Mouse (Mus musculus) Patski (cell line): ENCODE results near the gene Slc25a47. TPM values are rescaled to one million over a fixed set of nuclear protein-coding genes. Genes with fewer than 3 reads are reported as not detected.

Experiments used
- ATAC-seq: fragments of 100-300 bp; one replicate; pipeline ENCODE4 v1.8.0; 2021
- CTCF ChIA-PET: fragments of 350-600 bp; sonication (Branson Sonifier 250); formaldehyde crosslinking; loops from one replicate; lab custom pipeline; 2022; ENCODE audit warnings: inconsistent platforms; lab: Charles Lee
- POLR2A ChIA-PET: fragments of 350-600 bp; sonication (Branson Sonifier 250); formaldehyde crosslinking; loops from one replicate; lab custom pipeline; 2022; ENCODE audit warnings: antibody characterized with exemption, inconsistent platforms; lab: Charles Lee
- DNase-seq: peaks from one replicate; pipeline ENCODE4 v3.0.0-alpha.2; 2011; ENCODE audit warnings: low read depth, low spot score
- H3K27me3 ChIP-seq: fragments of 371-371 bp; one replicate; pipeline ENCODE4 v1.5.1; 2021
- CTCF ChIP-seq: fragments of 100-300 bp; IDR thresholded peaks from one replicate; pipeline ENCODE4 v1.5.1; 2021
- in situ Hi-C: fragments of 300-500 bp; cut with MboI; formaldehyde crosslinking; loops from 3 replicates; pipeline ENCODE4 v1.11.1; 2018; ENCODE audit warnings: low pct_unique_long_range_greater_than_20kb, mixed read lengths
- polyA plus RNA-seq: library from polyadenylated mRNA; unstranded; gene quantifications from one replicate; pipeline ENCODE4 v1.2.3, GENCODE M21; 2021

Slc25a47 gene
- polyA plus RNA-seq, 1 experiment from 2014 or later: 3.7 TPM

DNA sequence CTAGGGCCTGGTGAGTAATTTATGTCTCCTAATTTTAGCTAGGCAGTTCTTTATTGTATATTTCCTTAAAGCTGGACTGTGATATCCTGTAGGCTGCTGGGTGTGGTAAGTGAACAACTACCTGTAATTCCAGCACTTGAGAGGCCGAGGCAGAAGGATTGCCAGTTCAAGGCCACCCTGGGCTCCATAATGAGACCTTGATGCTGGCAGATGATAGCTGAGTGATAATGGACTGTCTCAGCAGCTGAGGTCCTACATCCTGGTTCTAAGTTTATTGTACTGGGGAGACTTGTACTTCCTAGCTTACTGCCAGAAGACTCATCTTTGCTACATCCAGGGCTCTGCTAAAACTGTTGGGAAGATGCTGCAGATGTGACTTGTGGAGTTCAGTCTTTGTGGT lies 26.1 kb upstream of the Slc25a47 start:
- DNase-seq (no peak), ATAC-seq (no peak)
- in situ Hi-C loops: no loop called here
- ChIA-PET CTCF (no interaction called here), POLR2A (no interaction called here)
- H3K27me3 ChIP-seq: no peaks in the 10 kb centered on the region
- TF ChIP-seq CTCF: no peak

GRCm38 (mm10) chr12:108810309-108810708 lies 25.5 kb upstream of the Slc25a47 start:
- in situ Hi-C loops: no loop called here
- no peaks in the 10 kb centered on the region for H3K27me3 ChIP-seq
- CTCF ChIA-PET: interaction anchor here (1.4 kb wide), 1 partner anchor 60 kb away, joined by 3 read pairs; no protein-coding TSS in a partner anchor
- ATAC-seq (no peak), DNase-seq (no peak)
- POLR2A ChIA-PET: no interaction called here
- TF ChIP-seq CTCF: no peak

DNA sequence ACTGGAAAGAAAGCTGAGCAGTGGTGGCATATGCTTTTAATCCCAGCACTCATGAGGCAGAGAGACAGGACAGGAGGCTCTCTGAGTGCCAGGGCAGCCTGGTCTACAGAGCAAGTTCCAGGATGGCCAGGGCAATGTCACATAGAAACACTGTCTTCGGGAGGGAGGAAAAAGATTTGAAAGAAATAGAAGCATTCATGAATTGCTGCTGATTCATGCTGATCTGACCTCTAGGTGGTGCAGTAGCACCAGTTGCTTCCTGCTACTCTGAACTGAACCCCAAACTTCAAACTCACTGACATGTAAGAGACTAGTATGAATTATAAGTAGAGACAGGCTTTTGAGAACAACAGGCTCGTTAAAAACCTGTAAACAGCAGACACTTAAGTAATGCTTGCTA lies 24.7 kb upstream of the Slc25a47 start:
- in situ Hi-C loops: no loop called here
- DNase-seq: no peak
- POLR2A ChIA-PET: interaction anchor here (0.6 kb wide), 1 partner anchor 148 kb away, joined by 3 read pairs; no protein-coding TSS in a partner anchor

DNA sequence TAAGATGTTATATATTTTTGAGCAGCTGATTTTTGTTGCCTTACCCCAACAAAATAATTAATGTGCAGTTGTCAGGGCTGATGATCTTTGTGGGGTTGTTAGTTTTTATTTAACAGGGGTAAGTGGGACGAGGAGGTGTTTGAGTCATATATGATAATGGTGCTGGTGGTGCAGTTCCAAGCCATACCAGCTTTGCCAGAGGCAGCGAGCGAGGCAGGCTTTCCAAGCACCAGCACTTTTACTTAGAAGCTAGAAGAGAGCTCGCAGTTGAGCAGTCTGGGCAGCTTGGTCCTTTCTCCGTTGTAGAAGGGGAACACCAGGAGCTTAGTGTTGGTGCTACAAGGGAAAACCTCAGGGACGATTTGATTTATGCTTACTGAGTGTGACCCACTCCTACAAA lies 23.4 kb upstream of the Slc25a47 start:
- TF ChIP-seq CTCF: no peak
- ChIA-PET POLR2A (interaction anchor here (0.7 to 0.9 kb wide), 3 partner anchors 17 to 407 kb away, joined by 3 read pairs; partner anchors contain the start of genes Wars and Wdr25), CTCF (interaction anchor here (1.5 kb wide), 1 partner anchor 8 kb away, joined by 4 read pairs; no protein-coding TSS in a partner anchor)
- H3K27me3 ChIP-seq: no peaks in the 10 kb centered on the region
- no peak for ATAC-seq
- DNase-seq: no peak
- in situ Hi-C loops: no loop called here

More for the DNA sequence above, 24.7 kb upstream of the Slc25a47 start:
- CTCF ChIA-PET: interaction anchor here (1.4 kb wide), 1 partner anchor 59 kb away, joined by 3 read pairs; no protein-coding TSS in a partner anchor
- H3K27me3 ChIP-seq: no peaks in the 10 kb centered on the region
- ATAC-seq: peak; percentile 60
- peak; percentile 78 for TF ChIP-seq CTCF

- CTCF ChIA-PET: interaction anchor here (0.9 kb wide), 1 partner anchor 9 kb away, joined by 3 read pairs; no protein-coding TSS in a partner anchor
- ATAC-seq (no peak), DNase-seq (no peak)
- TF ChIP-seq CTCF: no peak
- POLR2A ChIA-PET: no interaction called here
- no peaks in the 10 kb centered on the region for H3K27me3 ChIP-seq
- in situ Hi-C loops: no loop called here
Measured at GRCm38 (mm10) chr12:108814470-108814869, 21.4 kb upstream of the Slc25a47 start.

DNA sequence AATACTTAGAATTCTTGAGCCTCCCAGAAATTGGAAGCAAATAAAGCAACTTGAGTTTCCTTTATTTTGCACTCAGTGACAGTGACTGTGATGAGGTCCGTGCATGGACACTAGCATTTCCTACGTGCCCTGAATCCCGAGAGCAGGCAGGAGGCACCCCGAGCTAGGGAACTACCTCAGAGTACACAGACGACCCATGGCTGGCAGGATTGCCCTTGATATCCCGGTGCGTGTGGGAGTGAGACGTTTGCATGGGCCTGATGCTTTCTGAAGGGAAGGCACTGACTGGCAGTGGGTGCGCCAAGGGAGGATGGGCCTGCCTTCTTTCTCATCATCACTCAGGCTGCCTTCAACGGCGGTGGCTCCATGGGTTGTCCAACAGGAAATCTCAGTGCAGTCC lies 19.3 kb upstream of the Slc25a47 start:
- no peak for TF ChIP-seq CTCF
- ChIA-PET POLR2A (no interaction called here), CTCF (no interaction called here)
- no peaks in the 10 kb centered on the region for H3K27me3 ChIP-seq
- no peak for ATAC-seq
- no peak for DNase-seq
- in situ Hi-C loops: no loop called here

DNA sequence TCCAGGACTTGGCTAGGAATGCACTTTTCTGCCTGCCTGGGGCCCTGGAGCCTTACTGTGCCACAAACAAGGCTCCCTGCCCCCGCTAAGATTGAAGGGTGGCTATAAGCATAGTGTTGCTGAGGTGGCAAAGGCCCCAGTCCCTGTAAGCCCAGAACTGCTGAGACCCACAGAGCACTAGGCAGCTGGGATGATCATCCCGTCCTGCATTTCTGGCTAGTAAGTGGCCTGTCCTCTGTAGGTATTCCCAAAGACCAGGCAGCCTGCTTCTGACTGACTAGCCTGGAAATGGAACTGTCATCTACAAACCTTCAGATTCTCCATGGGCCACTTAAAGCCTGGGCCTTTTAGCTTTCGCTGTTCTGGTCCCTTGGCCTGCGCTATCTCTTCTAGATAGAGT lies 15.4 kb upstream of the Slc25a47 start:
- DNase-seq: no peak
- ATAC-seq: no peak
- POLR2A ChIA-PET: interaction anchor here (1.0 kb wide), 1 partner anchor 10 kb away, joined by 3 read pairs; no protein-coding TSS in a partner anchor
- CTCF ChIA-PET: interaction anchor here (2.6 kb wide), 1 partner anchor 10 kb away, joined by 7 read pairs; no protein-coding TSS in a partner anchor
- no peaks in the 10 kb centered on the region for H3K27me3 ChIP-seq
- TF ChIP-seq CTCF: no peak
- in situ Hi-C loops: no loop called here

DNA sequence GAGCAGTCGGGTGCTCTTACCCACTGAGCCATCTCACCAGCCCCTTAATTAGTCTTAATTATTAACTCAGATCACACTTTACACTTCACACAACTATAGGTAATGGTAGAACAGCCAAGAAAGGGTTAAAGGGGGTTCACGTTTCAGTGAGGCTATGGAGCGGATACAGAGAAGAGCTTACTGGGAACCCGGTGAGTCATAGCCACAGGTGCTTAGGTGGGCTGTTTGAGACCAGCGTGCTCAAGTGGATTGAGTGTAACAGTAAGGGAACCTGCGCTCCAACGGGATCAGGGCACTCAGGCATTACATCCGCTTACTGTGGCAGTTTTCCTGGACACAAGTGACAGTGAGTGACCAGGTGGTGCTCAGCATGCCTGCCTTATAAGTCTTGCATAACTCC lies 12.8 kb upstream of the Slc25a47 start:
- ATAC-seq: no peak
- in situ Hi-C loops: no loop called here
- ChIA-PET POLR2A (no interaction called here), CTCF (no interaction called here)
- no peak for DNase-seq
- H3K27me3 ChIP-seq: no peaks in the 10 kb centered on the region
- TF ChIP-seq CTCF: no peak

DNA sequence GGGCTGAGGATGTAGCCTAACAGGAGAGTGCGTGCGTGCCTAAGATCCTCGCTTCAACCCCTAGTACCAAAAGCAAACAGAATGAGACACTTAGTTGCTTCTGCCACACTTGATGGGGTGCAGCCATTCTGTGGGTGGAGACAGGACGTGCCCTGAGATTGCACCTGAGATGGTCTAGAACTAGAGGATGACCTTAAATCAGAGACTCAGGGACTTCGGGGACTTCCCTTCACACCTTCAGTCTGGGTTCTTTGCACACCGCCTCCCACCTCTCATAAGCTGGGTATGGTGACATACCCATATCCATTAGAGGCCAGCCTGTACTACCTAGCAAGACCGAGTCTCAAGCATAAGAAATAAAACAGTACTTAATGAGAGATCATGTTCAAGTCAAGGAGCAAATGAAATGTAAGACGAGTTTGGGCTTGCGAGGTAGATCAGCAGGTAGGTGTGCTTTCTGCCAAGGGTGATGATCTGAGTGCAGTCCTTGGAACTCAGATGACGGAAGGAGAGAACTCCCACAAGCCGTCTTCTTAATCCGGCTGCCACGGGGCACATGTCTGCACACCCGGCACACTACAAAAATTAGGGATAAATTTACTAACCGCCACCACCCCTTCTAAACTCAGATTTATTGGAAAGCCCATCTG lies 11.5 kb upstream of the Slc25a47 start:
- POLR2A ChIA-PET: no interaction called here
- CTCF ChIA-PET: no interaction called here
- in situ Hi-C loops: no loop called here
- TF ChIP-seq CTCF: no peak
- no peaks in the 10 kb centered on the region for H3K27me3 ChIP-seq
- ATAC-seq: no peak
- no peak for DNase-seq

- no peak for ATAC-seq
- TF ChIP-seq CTCF: no peak
- no peaks in the 10 kb centered on the region for H3K27me3 ChIP-seq
- ChIA-PET CTCF (no interaction called here), POLR2A (no interaction called here)
- DNase-seq: no peak
- in situ Hi-C loops: no loop called here
Measured at GRCm38 (mm10) chr12:108825561-108826224, 10.2 kb upstream of the Slc25a47 start.
